Mouse (Mus musculus) frontal cortex, postnatal 25 days (tissue): ENCODE data around the gene Ndufaf8.

Experiments
- DNase-seq, 2 experiments: peaks; one replicate each; pipeline ENCODE4 v3.0.0; 2022; ENCODE audit warnings: low spot score in 2 of 2

The Ndufaf8 gene

GRCm38 (mm10) chr11:120085891-120086627, 12.7 kb upstream of the Ndufaf8 start:
- DNase-seq = no peak

- DNase-seq = peak; percentile 91 to 93
Measured at GRCm38 (mm10) chr11:120086702-120087152, 12.0 kb upstream of the Ndufaf8 start, which contains the start of gene Cep131. Cep131 (minus strand) TSS chr11:120086827.

- DNase-seq = no peak
Measured at GRCm38 (mm10) chr11:120090661-120091060, 8.1 kb upstream of the Ndufaf8 start.

- no peak for DNase-seq
Measured at GRCm38 (mm10) chr11:120092817-120093591, 5.7 kb upstream of the Ndufaf8 start.

- DNase-seq = peak; percentile 62 to 69
Measured at GRCm38 (mm10) chr11:120101036-120101435, 2.3 kb downstream of the Ndufaf8 start.

- DNase-seq = no peak
Measured at GRCm38 (mm10) chr11:120103431-120103997, 4.8 kb downstream of the Ndufaf8 start.

- no peak for DNase-seq
Measured at GRCm38 (mm10) chr11:120107026-120107425, 8.3 kb downstream of the Ndufaf8 start.

GRCm38 (mm10) chr11:120107796-120108195, 9.1 kb downstream of the Ndufaf8 start:
- no peak for DNase-seq

GRCm38 (mm10) chr11:120109558-120110210, 11.0 kb downstream of the Ndufaf8 start:
- no peak for DNase-seq

GRCm38 (mm10) chr11:120110554-120110953, 11.8 kb downstream of the Ndufaf8 start:
- no peak for DNase-seq

- peak in 1 of 2 experiments; percentile 38 for DNase-seq
Measured at GRCm38 (mm10) chr11:120111033-120111432, 12.3 kb downstream of the Ndufaf8 start.

GRCm38 (mm10) chr11:120112136-120112535, 13.4 kb downstream of the Ndufaf8 start:
- no peak for DNase-seq

GRCm38 (mm10) chr11:120114488-120115215, 15.9 kb downstream of the Ndufaf8 start:
- DNase-seq = no peak

GRCm38 (mm10) chr11:120117626-120118025, 18.9 kb downstream of the Ndufaf8 start:
- no peak for DNase-seq

GRCm38 (mm10) chr11:120119108-120119507, 20.4 kb downstream of the Ndufaf8 start:
- no peak for DNase-seq

GRCm38 (mm10) chr11:120119936-120120541, 21.3 kb downstream of the Ndufaf8 start:
- no peak for DNase-seq

GRCm38 (mm10) chr11:120120642-120121420, 22.1 kb downstream of the Ndufaf8 start:
- DNase-seq = peak; percentile 58 to 63

- no peak for DNase-seq
Measured at GRCm38 (mm10) chr11:120122126-120122525, 23.4 kb downstream of the Ndufaf8 start.

GRCm38 (mm10) chr11:120126845-120127244, 28.1 kb downstream of the Ndufaf8 start:
- no peak for DNase-seq

GRCm38 (mm10) chr11:120129281-120129680, 30.6 kb downstream of the Ndufaf8 start:
- no peak for DNase-seq
